Mouse (Mus musculus) erythroblast, adult 5-6 weeks (primary cell): ENCODE results near the gene Hoxd4. TPM values are rescaled to one million over a fixed set of nuclear protein-coding genes. Genes with fewer than 3 reads are reported as not detected.

Experiments used
- ATAC-seq: replicated peaks from 2 replicates; pipeline ENCODE4 v1.8.0; 2016; ENCODE audit warnings: moderate number of reproducible peaks, mild to moderate bottlenecking, moderate TSS enrichment, inconsistent platforms; ENCODE audit not compliant: poor library complexity, low FRiP score, severe bottlenecking
- total RNA-seq, 2 experiments: library from RNA; stranded (forward) in 1 of 2; stranded (reverse) in 1 of 2; fragments of 150-400 nt in 1 of 2; fragments of 200-764, 138-1000 nt in 1 of 2; gene quantifications; 2 replicates each; pipeline versions ENCODE4 v1.2.3 to v1.2.4; 2015 to 2017; ENCODE audit warnings: low replicate concordance in 2 of 2

The Hoxd4 gene
- total RNA-seq, 2 experiments from 2014 or later: not detected

GRCm38 (mm10) chr2:74703720-74704392 lies 7.9 kb upstream of the Hoxd4 start:
- no peak for ATAC-seq

GRCm38 (mm10) chr2:74704393-74704998 lies 7.2 kb upstream of the Hoxd4 start, which contains the start of gene Hoxd8:
Hoxd8 (plus strand) TSS chr2:74704615.
- no peak for ATAC-seq

- ATAC-seq: no peak
Measured at GRCm38 (mm10) chr2:74704999-74705466, 6.7 kb upstream of the Hoxd4 start.

DNA sequence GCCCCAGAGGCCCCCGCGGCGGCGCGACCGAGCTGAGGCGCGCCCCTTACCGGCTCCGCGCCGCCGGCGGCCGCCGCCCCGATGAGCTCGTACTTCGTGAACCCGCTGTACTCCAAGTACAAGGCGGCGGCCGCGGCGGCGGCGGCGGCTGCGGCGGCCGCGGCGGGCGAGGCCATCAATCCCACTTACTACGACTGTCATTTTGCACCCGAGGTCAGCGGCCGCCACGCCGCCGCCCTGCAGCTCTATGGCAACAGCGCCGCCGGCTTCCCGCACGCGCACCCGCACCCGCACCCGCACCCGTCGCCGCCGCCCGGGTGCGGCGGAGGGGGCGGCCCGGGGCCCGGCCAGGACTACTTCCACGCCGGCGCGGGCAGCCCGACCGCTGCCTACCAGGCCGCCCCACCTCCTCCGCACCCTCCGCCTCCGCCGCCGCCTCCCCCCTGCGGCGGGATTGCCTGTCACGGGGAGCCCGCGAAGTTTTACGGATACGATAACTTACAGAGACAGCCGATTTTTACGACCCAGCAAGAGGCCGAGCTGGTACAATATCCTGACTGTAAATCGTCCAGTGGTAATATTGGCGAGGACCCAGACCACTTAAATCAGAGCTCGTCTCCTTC lies 6.2 kb upstream of the Hoxd4 start:
- ATAC-seq: no peak

DNA sequence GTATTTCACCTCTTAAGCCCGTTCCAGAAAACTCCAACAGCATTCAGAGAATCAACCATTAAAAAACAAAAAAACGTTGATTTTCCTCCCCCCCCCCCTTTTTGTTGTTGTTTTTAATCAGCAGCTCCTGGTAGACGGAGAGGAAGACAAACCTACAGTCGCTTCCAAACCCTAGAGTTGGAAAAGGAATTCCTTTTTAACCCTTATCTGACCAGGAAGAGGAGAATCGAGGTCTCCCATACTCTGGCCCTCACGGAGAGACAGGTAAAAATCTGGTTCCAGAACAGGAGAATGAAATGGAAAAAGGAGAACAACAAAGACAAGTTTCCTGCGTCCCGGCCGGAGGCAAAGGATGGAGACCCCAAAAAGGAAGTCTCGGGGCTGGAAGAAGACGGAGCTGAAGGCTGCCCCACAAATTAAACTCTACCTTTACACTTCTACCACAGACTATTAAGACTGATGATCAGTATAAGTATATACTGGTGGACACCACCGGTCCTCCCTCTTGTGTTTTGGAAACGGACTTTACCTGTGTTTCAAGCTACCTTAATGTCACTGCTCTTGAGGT lies 5.3 kb upstream of the Hoxd4 start:
- ATAC-seq: no peak

GRCm38 (mm10) chr2:74707599-74707998 lies 4.1 kb upstream of the Hoxd4 start:
- no peak for ATAC-seq

DNA sequence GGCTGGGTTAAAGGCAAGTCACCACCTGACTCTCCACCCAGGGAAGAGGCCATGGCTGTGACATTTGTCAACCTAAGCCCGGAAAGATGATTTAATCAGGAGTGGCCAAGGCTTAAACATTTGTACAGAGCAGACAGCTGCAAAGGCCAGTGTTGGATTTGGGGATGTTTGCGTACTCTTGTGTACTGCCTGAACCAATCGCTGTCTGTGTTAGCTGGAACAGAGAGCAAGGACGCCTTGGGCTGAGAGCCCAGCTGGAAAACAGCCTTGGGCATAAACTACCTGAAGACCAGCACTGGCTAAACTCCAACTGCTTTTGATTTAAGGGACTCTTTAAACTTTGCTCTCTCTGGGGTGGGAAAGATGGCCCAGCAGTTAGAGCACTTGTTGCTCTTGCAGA lies 3.1 kb upstream of the Hoxd4 start:
- no peak for ATAC-seq

- ATAC-seq: no peak
Measured at GRCm38 (mm10) chr2:74709465-74710419, 2.0 kb upstream of the Hoxd4 start.

DNA sequence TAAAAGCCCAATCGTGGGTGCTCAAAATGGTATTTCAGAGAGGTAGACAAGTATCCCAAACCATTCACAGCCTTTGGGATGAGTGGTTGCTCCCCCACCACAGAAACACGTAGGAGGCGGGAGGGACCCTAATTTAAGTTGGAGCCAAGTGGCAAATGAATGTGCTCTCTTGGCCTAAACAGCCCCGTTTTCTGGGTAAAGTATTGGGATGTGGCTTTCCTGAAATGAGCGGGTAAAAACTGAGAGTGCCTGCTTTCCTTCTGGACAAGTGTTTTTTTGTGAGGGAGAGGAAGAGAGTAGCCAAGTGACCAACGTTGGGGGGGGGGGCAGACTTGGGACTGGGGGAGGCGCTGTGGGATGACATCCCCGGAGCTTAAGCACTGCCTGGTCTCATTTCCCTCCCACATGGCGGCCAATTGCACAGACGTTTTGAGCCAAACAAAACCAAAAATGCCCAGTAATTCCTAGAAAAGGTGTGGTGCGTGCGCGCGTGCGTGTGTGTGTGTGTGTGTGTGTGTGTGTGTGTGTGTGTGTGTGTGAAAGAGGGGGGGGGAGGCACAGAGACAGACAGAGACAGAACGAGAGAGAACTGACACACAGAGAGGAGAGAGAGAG lies 693 bp upstream of the Hoxd4 start:
- ATAC-seq: no peak

- no peak for ATAC-seq
Measured at GRCm38 (mm10) chr2:74713239-74714150, 1.8 kb downstream of the Hoxd4 start.

GRCm38 (mm10) chr2:74714156-74714789 lies 2.5 kb downstream of the Hoxd4 start:
- no peak for ATAC-seq

- no peak for ATAC-seq
Measured at GRCm38 (mm10) chr2:74714881-74715280, 3.2 kb downstream of the Hoxd4 start.

DNA sequence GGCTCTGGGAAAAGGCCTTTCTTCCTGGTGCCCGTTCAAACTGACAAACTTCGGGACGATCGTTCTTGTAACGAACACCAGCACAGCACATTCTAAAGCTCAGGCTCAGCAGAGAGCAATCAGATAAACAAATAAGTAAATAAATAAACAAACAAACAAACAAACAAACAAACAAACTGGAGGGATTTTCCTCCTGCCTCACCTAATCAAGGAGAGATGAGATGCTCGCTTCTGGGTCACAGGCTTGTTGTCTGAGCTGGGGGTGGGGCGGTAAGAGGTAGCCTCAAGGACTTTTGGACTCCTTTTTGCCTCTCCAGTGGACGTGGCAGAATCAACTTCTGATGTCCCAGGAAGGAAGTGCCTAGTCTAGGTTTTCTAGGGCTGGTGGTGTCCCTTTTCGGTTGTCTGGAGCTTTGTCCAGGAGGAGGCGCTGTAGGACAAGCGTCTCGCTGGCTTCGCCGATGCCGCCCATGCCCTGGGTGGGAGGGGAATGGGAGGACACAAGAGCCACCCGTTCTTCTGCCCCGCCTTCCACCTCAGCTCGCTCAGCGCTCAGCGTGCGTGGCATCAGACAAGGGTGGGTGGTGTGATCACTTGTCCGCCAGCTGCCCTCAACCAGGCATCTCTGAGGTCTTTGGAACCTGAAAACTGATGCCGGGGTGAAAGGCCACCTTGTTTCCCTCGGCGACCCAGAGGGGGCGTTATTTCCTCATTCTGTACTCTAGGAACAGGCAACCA lies 3.9 kb downstream of the Hoxd4 start:
- ATAC-seq: no peak

DNA sequence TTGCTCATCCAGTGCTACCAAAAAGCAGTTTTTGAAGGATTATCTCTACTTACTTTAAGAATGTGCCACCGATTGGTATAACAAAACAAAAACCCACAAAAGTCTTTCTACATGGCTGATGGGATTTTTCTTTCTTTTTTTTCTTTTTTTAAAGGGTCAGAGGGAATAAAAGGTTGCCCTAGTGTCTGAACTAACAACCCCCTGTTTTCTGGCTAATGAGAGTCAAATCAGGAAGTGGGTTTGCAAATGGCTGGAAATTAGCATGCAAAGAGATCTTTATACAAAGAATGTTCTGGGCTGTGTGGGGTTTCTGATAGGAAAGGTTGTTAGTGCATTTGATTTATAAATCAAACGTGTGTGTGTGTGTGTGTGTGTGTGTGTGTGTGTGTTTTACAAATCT lies 8.7 kb downstream of the Hoxd4 start:
- no peak for ATAC-seq

DNA sequence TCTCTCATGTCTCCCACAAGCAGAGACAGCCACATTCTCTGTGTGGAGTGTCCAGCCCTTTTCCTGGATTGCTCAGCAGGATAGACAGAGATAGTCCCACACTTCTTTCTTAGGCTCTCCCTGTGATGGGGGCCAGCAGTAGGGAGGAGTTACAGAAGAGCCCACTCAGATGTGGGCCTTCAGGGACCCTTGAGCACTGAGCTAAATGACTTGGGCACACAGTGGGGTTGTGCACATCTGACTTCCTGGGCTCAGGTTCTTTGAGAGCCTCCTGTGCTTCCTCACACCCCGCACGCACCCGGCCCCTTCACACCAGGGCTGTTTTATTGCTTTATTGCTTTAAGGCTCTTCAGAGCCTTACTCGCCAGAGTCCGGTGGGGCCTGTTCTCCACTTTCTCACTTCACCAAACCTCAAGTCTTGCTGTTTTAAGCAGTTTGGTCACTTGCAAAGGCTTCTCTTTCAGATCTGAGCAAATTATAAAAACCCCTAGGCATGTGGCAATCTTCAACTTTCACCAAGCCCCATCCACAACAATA lies 9.3 kb downstream of the Hoxd4 start:
- ATAC-seq: no peak

GRCm38 (mm10) chr2:74721882-74722281 lies 10.2 kb downstream of the Hoxd4 start:
- no peak for ATAC-seq

- no peak for ATAC-seq
Measured at GRCm38 (mm10) chr2:74722949-74723348, 11.2 kb downstream of the Hoxd4 start.
